In the genomic region with DNA sequence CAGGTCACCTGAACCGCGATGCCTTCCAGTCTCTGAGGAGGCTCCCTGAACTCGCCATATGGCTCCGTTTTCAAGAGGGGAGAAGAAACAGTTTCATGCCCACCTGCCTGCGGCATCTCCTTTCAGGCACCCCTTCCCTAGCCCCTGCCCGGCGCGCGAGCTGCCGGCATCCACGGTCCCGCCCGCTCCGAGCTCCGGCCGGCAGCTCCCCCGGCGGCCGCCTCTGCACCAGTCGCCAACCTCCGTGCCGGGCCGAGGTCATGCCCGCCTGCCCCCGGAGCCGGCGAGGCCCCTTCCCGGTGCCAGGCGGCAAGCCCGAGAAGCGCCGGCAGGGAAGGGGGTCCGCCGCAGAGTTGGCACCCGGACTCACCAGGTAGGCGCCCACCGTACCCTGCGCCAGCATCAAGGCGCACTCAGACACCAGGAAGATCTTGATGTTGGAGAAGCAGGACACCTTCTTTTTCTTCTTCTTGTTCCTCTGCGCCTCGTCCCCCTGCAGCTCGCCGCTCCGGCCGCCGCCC, we compare ENCODE assay signal across 8 mouse cellular contexts. TPM values are rescaled to one million over a fixed set of nuclear protein-coding genes. Genes with fewer than 3 reads are reported as not detected.
DNase-seq lines count a peak whose midpoint lies in the region; ATAC-seq and TF ChIP-seq lines count a peak whose summit lies in the region.

No protein-coding gene starts in this region.

- H3K4me3 ChIP-seq in MEL (ENCODE audit: control insufficient read depth in 1 of 2, insufficient read depth in 1 of 2, low read depth in 2 of 2, low read length in 2 of 2) = peak overlapping the region; percentile 70 to 85
- peak overlapping the region; percentile 89 for H3K4me3 ChIP-seq in forebrain, embryonic 15.5 days
- peak overlapping the region; percentile 65 for H3K4me3 ChIP-seq in lung, embryonic 16.5 days (ENCODE audit: low read length)

- TF ChIP-seq CTCF in MEL (IDR thresholded peaks at IDR 0.05 in 2 of 3, conservative IDR thresholded peaks at IDR 0.05 in 1 of 3; ENCODE audit: control insufficient read depth in 1 of 3, insufficient read depth in 1 of 3, low read depth in 2 of 3, low read length in 3 of 3, poor library complexity in 1 of 3, severe bottlenecking in 1 of 3) = no peak
- no peak for TF ChIP-seq CTCF in brain, embryonic 14.5 days (IDR thresholded peaks at IDR 0.05; ENCODE audit: borderline replicate concordance, extremely low read depth, insufficient read depth, insufficient read length)

- H3K4me2 ChIP-seq in forebrain, embryonic 15.5 days (replicated peaks) = peak overlapping the region; percentile 92
- H3K4me2 ChIP-seq in lung, embryonic 16.5 days (ENCODE audit: low read depth, low read length) = peak overlapping the region; percentile 99

- peak overlapping the region; percentile 49; the same call in 1 of the 2 replicates for H3K27ac ChIP-seq in MEL (ENCODE audit: control insufficient read depth, low read depth, low read length)
- H3K27ac ChIP-seq in forebrain, embryonic 15.5 days (replicated peaks) = peak overlapping the region; percentile 83
- 0 out of 2 replicates have a peak overlapping the region, but pooled peaks have one; percentile 5 for H3K27ac ChIP-seq in lung, embryonic 16.5 days (ENCODE audit: low read length)

- no peaks in the 10 kb centered on the region for H3K27me3 ChIP-seq in MEL (ENCODE audit: control insufficient read depth in 1 of 2, insufficient read depth in 2 of 2, low read length in 2 of 2)
- no peaks in the 10 kb centered on the region for H3K27me3 ChIP-seq in forebrain, embryonic 15.5 days
- H3K27me3 ChIP-seq in lung, embryonic 16.5 days (ENCODE audit: control insufficient read depth, insufficient read depth, low read depth, low read length) = peaks cover 10% of the 10 kb centered on the region

- TF ChIP-seq RAD21 in MEL (IDR thresholded peaks at IDR 0.05; ENCODE audit: low read depth, low read length) = no peak

- WGBS in forebrain, embryonic 15.5 days = 1% methylated on average over 41 of the region's 46 CpGs
- WGBS in lung, embryonic 16.5 days = 0% methylated on average over 36 of the region's 46 CpGs

- TF ChIP-seq EP300 in MEL (IDR thresholded peaks at IDR 0.05; ENCODE audit: low read depth in 1 of 2, low read length in 2 of 2) = no peak

- TF ChIP-seq POLR2A in MEL (IDR thresholded peaks at IDR 0.05; ENCODE audit: control insufficient read depth in 1 of 2, insufficient read depth in 1 of 2, low read depth in 1 of 2, low read length in 2 of 2, poor library complexity in 1 of 2) = no peak
- no peak for TF ChIP-seq POLR2A in brain, embryonic 14.5 days (IDR thresholded peaks at IDR 0.05; ENCODE audit: borderline replicate concordance, extremely low read depth, insufficient read depth, insufficient read length, poor library complexity, severe bottlenecking)

- intact Hi-C loops in heart, postnatal 25 days (cut with DNase I) = loop anchor here (2.0 to 10.0 kb wide), 4 partner anchors 82 to 311 kb away; no protein-coding TSS in a partner anchor

- peaks cover 27% of the 10 kb centered on the region for H3K79me2 ChIP-seq in MEL (ENCODE audit: control insufficient read depth, insufficient read depth, low read length, poor library complexity)

- DNase-seq in MEL (ENCODE audit: low read depth, low spot score) = peak; percentile 55
- peak; percentile 65 for DNase-seq in brain, embryonic 14.5 days (ENCODE audit: low read depth)
- DNase-seq in heart, postnatal 25 days (ENCODE audit: low spot score) = peak; percentile 17
- peak; percentile 13 to 52 for DNase-seq in layer of hippocampus, adult 18-20 months (ENCODE audit: low spot score in 2 of 2)
- peak; percentile 38 for DNase-seq in ovary, postnatal 14 days (ENCODE audit: low spot score)

- H3K9ac ChIP-seq in MEL (ENCODE audit: control insufficient read depth, low read depth, low read length, poor library complexity, severe bottlenecking) = peak overlapping the region; percentile 92
- H3K9ac ChIP-seq in forebrain, embryonic 15.5 days (replicated peaks) = peak overlapping the region; percentile 80
- peak overlapping the region; percentile 88 for H3K9ac ChIP-seq in lung, embryonic 16.5 days (ENCODE audit: low read length)

- H3K9me3 ChIP-seq in MEL (replicated peaks; ENCODE audit: insufficient read depth, low read length) = no peaks in the 10 kb centered on the region
- H3K9me3 ChIP-seq in forebrain, embryonic 15.5 days = no peaks in the 10 kb centered on the region
- H3K9me3 ChIP-seq in lung, embryonic 16.5 days (ENCODE audit: control insufficient read depth, low read length) = no peaks in the 10 kb centered on the region

- ATAC-seq in forebrain, embryonic 15.5 days (replicated peaks) = peak; percentile 70
- peak; percentile 63 for ATAC-seq in lung, embryonic 16.5 days (ENCODE audit: low read depth)
- no peak for ATAC-seq in monocyte, adult 5-6 weeks (replicated peaks; ENCODE audit: insufficient number of reproducible peaks, low FRiP score, low TSS enrichment, poor library complexity, severe bottlenecking)

- peaks cover 13 to 35% of the 10 kb centered on the region in 2 experiments for H3K4me1 ChIP-seq in MEL (ENCODE audit: control insufficient read depth in 1 of 2, insufficient read depth in 2 of 2, low read length in 2 of 2)
- H3K4me1 ChIP-seq in forebrain, embryonic 15.5 days = peaks cover 15% of the 10 kb centered on the region
- peaks cover 9% of the 10 kb centered on the region for H3K4me1 ChIP-seq in lung, embryonic 16.5 days (replicated peaks; ENCODE audit: control insufficient read depth, insufficient read depth, low read length)

- peaks cover 0 to 36% of the 10 kb centered on the region in 2 experiments; a peak in 2 of 4 replicates for H3K36me3 ChIP-seq in MEL (ENCODE audit: control insufficient read depth in 1 of 2, insufficient read depth in 2 of 2, low read length in 2 of 2)
- H3K36me3 ChIP-seq in forebrain, embryonic 15.5 days = no peaks in the 10 kb centered on the region
- H3K36me3 ChIP-seq in lung, embryonic 16.5 days (ENCODE audit: control insufficient read depth, insufficient read depth, low read length) = no peaks in the 10 kb centered on the region

TF ChIP-seq in MEL, 35 proteins besides CTCF, POLR2A, EP300 and RAD21:
- TF ChIP-seq MAZ (IDR thresholded peaks at IDR 0.05; ENCODE audit: low read depth, low read length) = 0 out of 2 replicates have a peak, but pooled peaks have one; percentile 2
- TF ChIP-seq MAX (IDR thresholded peaks at IDR 0.05; ENCODE audit: low read length) = no peak
- peak; percentile 18; the same call in 1 of the 2 replicates for TF ChIP-seq SIN3A (IDR thresholded peaks at IDR 0.05; ENCODE audit: low read length)
TF ChIP-seq in MEL: peak in this region for 2.

RNA-seq across cellular contexts. Expression of a gene that starts 0.5 kb away (rescaled TPM):
- 17.6 and 18.0 TPM in 2 replicates for total RNA-seq in MEL (2012; rRNA removed)
- polyA plus RNA-seq in MEL (2012; ENCODE audit: insufficient read depth in 1 of 2, insufficient read length in 2 of 2, low read depth in 1 of 2, low replicate concordance in 2 of 2, missing spikeins in 1 of 2) = 10 to 100 TPM in 1 of 2 experiments, not detected in 1; 20.9 TPM
- 21.4 and 21.6 TPM in 2 replicates for polyA plus RNA-seq in brain, embryonic 14.5 days (2012; rRNA removed)
- polyA plus RNA-seq in forebrain, embryonic 15.5 days (2015; fragmentation: Nextera tagmentation; extraction: Ambion mirVana) = 20.7 and 21.1 TPM in 2 replicates
- total RNA-seq in heart, postnatal 25 days (2021) = 100 to 1,000 TPM in 1 of 2 experiments, 10 to 100 TPM in 1; 95.3 to 105 TPM
- total RNA-seq in layer of hippocampus, adult 18-20 months (2021) = 10 to 100 TPM; 51.9 to 53.4 TPM
- 9.7 and 11.3 TPM in 2 replicates for polyA plus RNA-seq in lung, embryonic 16.5 days (2015; fragmentation: Nextera tagmentation; extraction: Ambion mirVana)
- 1.5 to 2.9 TPM (median 1.8 TPM) in 3 replicates for total RNA-seq in monocyte, adult 5-6 weeks (2017)

Comparison
In these comparisons a context has a peak if more than half of its experiments do, and no peak if none do; other contexts are left out.
1. H3K27ac ChIP-seq: peak in every context shown above with its lines; median percentile 83 in forebrain, embryonic 15.5 days; 49 in MEL; 5 in lung, embryonic 16.5 days.